Mouse (Mus musculus) limb, embryonic 13.5 days (tissue): ENCODE results near the gene Bloc1s5. TPM values are rescaled to one million over a fixed set of nuclear protein-coding genes. Genes with fewer than 3 reads are reported as not detected.

ENCODE experiments used
- ATAC-seq: fragments of 200-750 bp; cut with Nextera tagmentation; 2 replicates; pipeline ENCODE4 v1.8.0; 2017; ENCODE audit warnings: low read depth, moderate number of reproducible peaks, moderate TSS enrichment; ENCODE audit not compliant: low FRiP score
- H3K27ac ChIP-seq: fragments of 300-500 bp; sonication (generic); 2 replicates; pipeline ENCODE4 v1.5.1; 2015; ENCODE audit warnings: inconsistent platforms, mild to moderate bottlenecking, moderate library complexity
- H3K27me3 ChIP-seq: fragments of 300-500 bp; sonication (generic); 2 replicates; pipeline ENCODE4 v1.6.1; 2015; ENCODE audit warnings: mild to moderate bottlenecking, inconsistent platforms
- H3K36me3 ChIP-seq: fragments of 300-500 bp; sonication (generic); 2 replicates; pipeline ENCODE4 v1.6.1; 2015; ENCODE audit warnings: inconsistent platforms, mild to moderate bottlenecking, moderate library complexity
- H3K4me1 ChIP-seq: fragments of 300-500 bp; sonication (generic); 2 replicates; pipeline ENCODE4 v1.6.1; 2015; ENCODE audit warnings: inconsistent platforms
- H3K4me2 ChIP-seq: fragments of 300-500 bp; sonication (generic); replicated peaks from 2 replicates; pipeline ENCODE4 v1.6.1; 2015; ENCODE audit warnings: inconsistent platforms, mild to moderate bottlenecking, moderate library complexity
- H3K4me3 ChIP-seq: fragments of 300-500 bp; sonication (generic); 2 replicates; pipeline ENCODE4 v1.5.1; 2015; ENCODE audit warnings: moderate library complexity, mild to moderate bottlenecking, inconsistent platforms
- H3K9ac ChIP-seq: fragments of 300-500 bp; sonication (generic); 2 replicates; pipeline ENCODE4 v1.6.1; 2015; ENCODE audit warnings: mild to moderate bottlenecking, inconsistent platforms
- H3K9me3 ChIP-seq: fragments of 300-500 bp; sonication (generic); 2 replicates; pipeline ENCODE4 v1.6.1; 2016; ENCODE audit warnings: inconsistent platforms
- WGBS: fragments of 180-500 bp; shearing (Covaris S2); methylation state at CpG from one replicate; pipeline ENCODE4 v1.1.7; 2015; 5-methylcytosine and 5-hydroxymethylcytosine counted together
- polyA plus RNA-seq: library from polyadenylated mRNA; unstranded; fragments of >200 nt; fragmentation: Nextera tagmentation; extraction: Ambion mirVana; gene quantifications from 2 replicates; pipeline ENCODE4 v1.2.1, GENCODE M21; 2015

The Bloc1s5 gene
- polyA plus RNA-seq, 1 experiment from 2014 or later, result 22.8 TPM

- Histone ChIP-seq H3K9me3 (no peaks in the 10 kb centered on the region), H3K27ac (no peak overlapping the region), H3K4me3 (no peak overlapping the region), H3K27me3 (no peaks in the 10 kb centered on the region), H3K4me2 (no peak overlapping the region), H3K36me3 (no peaks in the 10 kb centered on the region), H3K4me1 (no peaks in the 10 kb centered on the region), H3K9ac (no peak overlapping the region)
- 85% methylated on average over 5 of the region's 5 CpGs for WGBS
- no peak for ATAC-seq
Observed at GRCm38 (mm10) chr13:38587350-38587749, 47.6 kb downstream of the Bloc1s5 start.

DNA sequence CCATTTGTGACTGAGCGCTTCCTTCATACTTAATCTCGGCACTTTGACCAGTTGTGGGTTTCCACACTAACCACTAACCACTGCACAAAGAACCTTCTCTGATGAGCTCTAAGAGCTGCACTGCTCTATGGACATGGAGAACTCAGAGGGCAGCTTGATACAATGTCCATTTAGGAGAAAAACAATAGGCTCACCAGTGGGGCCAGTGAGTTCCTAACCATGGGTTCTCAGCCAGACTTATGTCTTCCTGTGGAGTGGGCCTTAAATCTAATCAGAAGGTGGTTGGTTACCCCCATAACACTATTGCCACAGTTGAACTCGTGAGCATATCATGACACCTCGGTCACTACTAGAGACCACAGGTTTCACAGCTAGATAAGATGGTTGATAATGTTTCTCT lies 48.5 kb downstream of the Bloc1s5 start:
- H3K27me3 ChIP-seq, result no peaks in the 10 kb centered on the region
- no peaks in the 10 kb centered on the region for H3K9me3 ChIP-seq
- no peak for ATAC-seq
- no peak overlapping the region for H3K9ac ChIP-seq
- H3K36me3 ChIP-seq, result no peaks in the 10 kb centered on the region
- H3K4me2 ChIP-seq, result no peak overlapping the region
- H3K27ac ChIP-seq, result no peak overlapping the region
- H3K4me1 ChIP-seq, result no peaks in the 10 kb centered on the region
- no peak overlapping the region for H3K4me3 ChIP-seq
- WGBS, result 93% methylated on average over 4 of the region's 4 CpGs

DNA sequence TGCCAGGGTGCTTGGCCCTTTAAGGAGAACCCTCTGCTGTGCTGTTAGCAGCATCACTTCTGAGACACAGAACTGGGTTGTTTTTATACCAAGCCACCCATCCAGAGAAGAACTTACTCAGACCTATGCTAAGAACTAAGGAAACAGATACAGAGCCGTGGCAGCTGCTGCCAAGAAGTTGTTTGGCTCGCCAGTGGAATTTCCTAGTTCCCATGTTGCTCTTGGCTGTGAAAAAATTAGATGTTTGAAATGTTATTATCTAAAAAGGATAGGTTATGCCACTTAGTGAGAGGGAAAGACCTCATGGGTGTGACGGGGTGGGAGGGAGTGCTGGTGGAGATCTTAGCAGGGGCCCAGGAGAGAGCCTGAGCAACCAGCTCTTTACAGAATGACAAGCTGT lies 52.1 kb downstream of the Bloc1s5 start:
- ATAC-seq, result no peak
- Histone ChIP-seq H3K4me2 (no peak overlapping the region), H3K27ac (no peak overlapping the region), H3K9me3 (no peaks in the 10 kb centered on the region), H3K36me3 (no peaks in the 10 kb centered on the region), H3K4me1 (no peaks in the 10 kb centered on the region), H3K27me3 (no peaks in the 10 kb centered on the region), H3K9ac (no peak overlapping the region), H3K4me3 (no peak overlapping the region)
- 69% methylated on average over 3 of the region's 3 CpGs for WGBS

- H3K27me3 ChIP-seq, result no peaks in the 10 kb centered on the region
Observed at GRCm38 (mm10) chr13:38580601-38581457, 54.1 kb downstream of the Bloc1s5 start.

DNA sequence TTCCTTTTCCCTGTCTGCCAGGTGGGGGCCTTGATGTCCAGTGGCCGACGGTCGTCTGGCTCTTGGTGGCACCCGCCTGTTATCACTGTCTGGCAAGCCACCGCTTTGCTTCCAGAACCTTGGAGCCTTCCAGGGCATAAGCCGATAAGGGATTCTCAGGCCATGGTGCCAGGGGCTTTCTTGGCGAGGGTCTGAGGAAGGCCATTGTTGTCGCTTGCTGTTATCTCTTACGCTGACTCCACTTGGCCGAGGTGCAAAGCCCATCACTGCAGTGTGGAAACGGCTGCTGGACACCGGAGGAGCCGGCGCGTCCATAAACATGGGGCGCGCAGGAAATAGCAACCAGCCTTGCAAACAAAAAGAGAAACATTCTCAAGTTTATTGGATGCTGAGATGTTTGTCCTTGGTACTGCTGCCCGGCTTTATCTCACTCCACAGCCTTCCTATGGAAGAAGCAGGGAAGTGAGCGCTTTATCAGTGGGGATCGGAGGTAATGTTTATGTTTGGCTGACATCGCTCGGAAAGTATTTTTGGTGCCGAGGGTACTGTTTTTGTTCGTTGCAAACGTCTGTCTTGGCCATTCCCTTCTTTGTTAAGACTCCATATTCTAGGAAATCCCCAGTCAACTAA lies 54.8 kb downstream of the Bloc1s5 start:
- no peaks in the 10 kb centered on the region for H3K36me3 ChIP-seq
- H3K9me3 ChIP-seq, result no peaks in the 10 kb centered on the region
- H3K27ac ChIP-seq, result no peak overlapping the region
- H3K9ac ChIP-seq, result no peak overlapping the region
- no peak for ATAC-seq
- WGBS, result 80% methylated on average over 25 of the region's 25 CpGs
- no peaks in the 10 kb centered on the region for H3K27me3 ChIP-seq
- no peak overlapping the region for H3K4me3 ChIP-seq
- H3K4me1 ChIP-seq, result no peaks in the 10 kb centered on the region
- no peak overlapping the region for H3K4me2 ChIP-seq

More at GRCm38 (mm10) chr13:38580601-38581457, 54.1 kb downstream of the Bloc1s5 start:
- Histone ChIP-seq H3K36me3 (no peaks in the 10 kb centered on the region), H3K9me3 (no peaks in the 10 kb centered on the region), H3K4me3 (no peak overlapping the region), H3K4me2 (no peak overlapping the region), H3K27ac (no peak overlapping the region), H3K9ac (no peak overlapping the region), H3K4me1 (no peaks in the 10 kb centered on the region)
- 62% methylated on average over 11 of the region's 11 CpGs for WGBS
- ATAC-seq, result 0 out of 2 replicates have a peak, but pooled peaks have one; percentile 24

- ATAC-seq, result no peak
- 75% methylated on average over 3 of the region's 3 CpGs for WGBS
Observed at GRCm38 (mm10) chr13:38574668-38575067, 60.2 kb downstream of the Bloc1s5 start.

DNA sequence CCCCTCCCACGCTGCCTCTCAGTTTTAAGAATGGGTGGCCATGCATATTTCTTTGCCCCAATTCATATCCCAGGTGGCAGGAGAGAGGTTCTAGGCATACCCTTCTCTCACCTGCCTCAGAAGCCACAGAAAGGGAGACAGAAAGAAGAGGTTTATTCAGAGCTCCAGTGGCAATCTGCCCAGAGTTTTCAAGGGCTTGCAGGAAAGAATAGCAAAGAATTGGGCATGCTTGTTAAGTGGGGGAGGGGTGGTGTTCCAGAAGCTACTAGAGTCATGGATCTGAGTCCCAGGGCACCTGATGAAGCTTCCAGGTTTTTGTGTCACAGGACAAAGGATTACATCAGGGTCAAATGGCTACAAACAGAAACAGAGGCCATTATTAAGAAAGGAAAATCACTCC lies 61.6 kb downstream of the Bloc1s5 start:
- Histone ChIP-seq H3K36me3 (no peaks in the 10 kb centered on the region), H3K27me3 (no peaks in the 10 kb centered on the region), H3K4me3 (no peak overlapping the region), H3K4me2 (no peak overlapping the region), H3K4me1 (no peaks in the 10 kb centered on the region), H3K9ac (no peak overlapping the region), H3K27ac (no peak overlapping the region), H3K9me3 (no peaks in the 10 kb centered on the region)
- 90% methylated on average over 1 of the region's 1 CpGs for WGBS
- no peak for ATAC-seq

More at GRCm38 (mm10) chr13:38574668-38575067, 60.2 kb downstream of the Bloc1s5 start:
- Histone ChIP-seq H3K27ac (no peak overlapping the region), H3K4me1 (no peaks in the 10 kb centered on the region), H3K36me3 (no peaks in the 10 kb centered on the region), H3K9ac (no peak overlapping the region), H3K4me3 (no peak overlapping the region), H3K4me2 (no peak overlapping the region), H3K27me3 (no peaks in the 10 kb centered on the region), H3K9me3 (no peaks in the 10 kb centered on the region)

DNA sequence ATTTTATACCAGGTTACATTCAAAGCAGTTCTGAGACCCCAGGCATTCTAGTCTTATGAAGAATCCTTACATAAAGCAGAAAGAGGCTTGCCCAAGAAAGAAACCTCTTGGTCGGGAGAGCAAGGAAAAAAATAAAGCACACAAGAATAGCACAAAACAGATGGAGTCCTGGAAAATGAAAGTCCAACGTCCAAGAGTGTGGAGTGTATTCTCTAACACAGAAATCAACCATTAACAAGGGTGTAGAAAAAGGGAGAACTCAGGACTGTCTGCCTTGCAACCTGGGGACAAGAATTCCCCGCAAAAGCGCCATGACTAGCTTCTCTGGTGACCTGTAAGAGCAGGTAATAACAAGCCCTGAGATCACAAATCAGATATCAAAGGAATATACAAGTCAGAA lies 69.7 kb downstream of the Bloc1s5 start:
- Histone ChIP-seq H3K27ac (no peak overlapping the region), H3K36me3 (no peaks in the 10 kb centered on the region), H3K9ac (no peak overlapping the region), H3K4me1 (no peaks in the 10 kb centered on the region), H3K4me3 (no peak overlapping the region), H3K9me3 (0 out of 2 replicates have a peak, but pooled peaks cover 7% of the 10 kb centered on the region), H3K27me3 (no peaks in the 10 kb centered on the region), H3K4me2 (no peak overlapping the region)
- no peak for ATAC-seq
- WGBS, result 71% methylated on average over 4 of the region's 4 CpGs

DNA sequence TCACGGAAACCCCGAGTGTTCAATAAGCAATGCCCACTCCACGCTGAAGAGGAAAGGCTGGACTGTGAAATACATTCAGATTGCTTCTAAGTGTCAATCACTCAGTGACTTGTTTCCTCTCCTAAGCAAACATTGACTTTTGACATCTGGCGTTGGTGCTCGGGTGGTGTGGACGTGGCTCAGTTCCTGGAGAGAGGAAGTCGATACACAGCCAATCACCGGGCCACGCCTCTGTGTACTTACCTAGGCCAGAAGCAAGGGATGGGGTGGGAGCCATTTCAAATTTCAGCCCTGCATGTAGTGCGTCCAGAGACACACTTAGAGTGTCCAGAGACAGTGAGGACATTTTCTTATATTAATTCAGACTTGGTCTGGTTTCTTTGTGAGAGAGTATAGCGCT lies 80.3 kb downstream of the Bloc1s5 start:
- no peak for ATAC-seq

GRCm38 (mm10) chr13:38554210-38554609 lies 80.7 kb downstream of the Bloc1s5 start:
- WGBS, result 73% methylated on average over 3 of the region's 3 CpGs
- Histone ChIP-seq H3K4me2 (no peak overlapping the region), H3K27ac (no peak overlapping the region), H3K36me3 (no peaks in the 10 kb centered on the region), H3K4me3 (no peak overlapping the region), H3K4me1 (no peaks in the 10 kb centered on the region), H3K27me3 (no peaks in the 10 kb centered on the region), H3K9me3 (no peaks in the 10 kb centered on the region), H3K9ac (no peak overlapping the region)
- no peak for ATAC-seq

More for the DNA sequence above, 80.3 kb downstream of the Bloc1s5 start:
- 75% methylated on average over 11 of the region's 11 CpGs for whole genome bisulfite sequencing
- H3K4me3 ChIP-seq, result no peak overlapping the region
- H3K4me1 ChIP-seq, result no peaks in the 10 kb centered on the region
- no peaks in the 10 kb centered on the region for H3K36me3 ChIP-seq
- H3K27me3 ChIP-seq, result no peaks in the 10 kb centered on the region
- H3K4me2 ChIP-seq, result no peak overlapping the region
- no peak overlapping the region for H3K27ac ChIP-seq
- no peak overlapping the region for H3K9ac ChIP-seq
- no peaks in the 10 kb centered on the region for H3K9me3 ChIP-seq

- no peaks in the 10 kb centered on the region for H3K27me3 ChIP-seq
- H3K9ac ChIP-seq, result no peak overlapping the region
- ATAC-seq, result no peak
- no peaks in the 10 kb centered on the region for H3K4me1 ChIP-seq
- no peak overlapping the region for H3K4me2 ChIP-seq
- H3K36me3 ChIP-seq, result no peaks in the 10 kb centered on the region
- H3K9me3 ChIP-seq, result no peaks in the 10 kb centered on the region
- H3K4me3 ChIP-seq, result no peak overlapping the region
- 85% methylated on average over 5 of the region's 5 CpGs for WGBS
- no peak overlapping the region for H3K27ac ChIP-seq
Observed at GRCm38 (mm10) chr13:38548681-38549080, 86.2 kb downstream of the Bloc1s5 start.

GRCm38 (mm10) chr13:38547717-38548116 lies 87.2 kb downstream of the Bloc1s5 start:
- ATAC-seq, result no peak

More at GRCm38 (mm10) chr13:38547717-38548116, 87.2 kb downstream of the Bloc1s5 start:
- Histone ChIP-seq H3K9ac (no peak overlapping the region), H3K36me3 (no peaks in the 10 kb centered on the region), H3K4me3 (no peak overlapping the region), H3K9me3 (no peaks in the 10 kb centered on the region), H3K4me2 (no peak overlapping the region), H3K27ac (no peak overlapping the region), H3K27me3 (no peaks in the 10 kb centered on the region), H3K4me1 (no peaks in the 10 kb centered on the region)
- WGBS, result 81% methylated on average over 5 of the region's 5 CpGs
